Mouse (Mus musculus) T-cell, adult 66 days (primary cell): ENCODE data around the gene Eef1akmt2. TPM values are rescaled to one million over a fixed set of nuclear protein-coding genes. Genes with fewer than 3 reads are reported as not detected.

Source experiments
- total RNA-seq, 2 experiments: library from RNA; stranded (reverse); gene quantifications; 3 replicates in 1 of 2; 4 replicates in 1 of 2; pipeline ENCODE4 v1.2.4; 2023

Eef1akmt2 gene
- total RNA-seq: 10 to 100 TPM; 28.9 to 33.9 TPM

GRCm38 (mm10) chr7:132852173-132852844 is at the start of gene Eef1akmt2:
Gene Eef1akmt2 (minus strand): TSS chr7:132852673.

GRCm38 (mm10) chr7:132859042-132859958 is 6.8 kb upstream of the Eef1akmt2 start, which contains the start of gene Abraxas2:
Gene Abraxas2 (plus strand): TSS chr7:132859225.

GRCm38 (mm10) chr7:132813416-132814088 is 38.9 kb downstream of the Eef1akmt2 start, which contains the start of gene Fam53b:
Gene Fam53b (minus strand): TSS chr7:132813886.

Other genes starting within 250 kb of the Eef1akmt2 start
- gene Lhpp, start 242.0 kb downstream of the Eef1akmt2 start, total RNA-seq: 1 to 10 TPM; 2.1 to 2.8 TPM
- 100 to 1,000 TPM; 119 to 128 TPM for gene Fam53b, start 38.8 kb downstream of the Eef1akmt2 start, total RNA-seq
- gene Abraxas2, start 6.6 kb upstream of the Eef1akmt2 start, total RNA-seq: 10 to 100 TPM; 28.8 to 34.7 TPM
- gene Zranb1, start 78.5 kb upstream of the Eef1akmt2 start, total RNA-seq: 10 to 100 TPM; 34.9 to 36.6 TPM